Mouse (Mus musculus) midbrain, embryonic 16.5 days (tissue): ENCODE measurements around the gene Gm5294. TPM values are rescaled to one million over a fixed set of nuclear protein-coding genes. Genes with fewer than 3 reads are reported as not detected.

Experiments
- ATAC-seq: fragments of 200-750 bp; cut with Nextera tagmentation; 2 replicates; pipeline ENCODE4 v1.8.0; 2017; ENCODE audit warnings: moderate TSS enrichment
- H3K27ac ChIP-seq: fragments of 300-500 bp; sonication (generic); 2 replicates; pipeline ENCODE4 v1.5.1; 2014; ENCODE audit warnings: mild to moderate bottlenecking, low read length, mixed read lengths
- H3K27me3 ChIP-seq: fragments of 300-500 bp; sonication (generic); 2 replicates; pipeline ENCODE4 v1.6.1; 2014; ENCODE audit warnings: low read depth, low read length, mixed read lengths; ENCODE audit not compliant: control insufficient read depth, insufficient read depth
- H3K36me3 ChIP-seq: fragments of 300-500 bp; sonication (generic); 2 replicates; pipeline ENCODE4 v1.6.1; 2014; ENCODE audit warnings: mild to moderate bottlenecking, low read length, moderate library complexity, mixed read lengths; ENCODE audit not compliant: control insufficient read depth, insufficient read depth
- H3K4me1 ChIP-seq: fragments of 300-500 bp; sonication (generic); 2 replicates; pipeline ENCODE4 v1.6.1; 2014; ENCODE audit warnings: mild to moderate bottlenecking, low read length, mixed read lengths; ENCODE audit not compliant: control insufficient read depth, insufficient read depth
- H3K4me2 ChIP-seq: fragments of 300-500 bp; sonication (generic); 2 replicates; pipeline ENCODE4 v1.6.1; 2014; ENCODE audit warnings: mild to moderate bottlenecking, low read length, mixed read lengths
- H3K4me3 ChIP-seq: fragments of 300-500 bp; sonication (generic); 2 replicates; pipeline ENCODE4 v1.5.1; 2014; ENCODE audit warnings: low read depth, mild to moderate bottlenecking, low read length, moderate library complexity, mixed read lengths
- H3K9ac ChIP-seq: fragments of 300-500 bp; sonication (generic); 2 replicates; pipeline ENCODE4 v1.6.1; 2014; ENCODE audit warnings: low read depth, low read length, mixed read lengths
- H3K9me3 ChIP-seq: fragments of 300-500 bp; sonication (generic); replicated peaks from 2 replicates; pipeline ENCODE4 v1.6.1; 2014; ENCODE audit warnings: mild to moderate bottlenecking, low read length, mixed read lengths; ENCODE audit not compliant: control insufficient read depth, poor library complexity, severe bottlenecking
- WGBS: fragments of 180-500 bp; shearing (Covaris S2); extraction: QIAGEN DNeasy Blood & Tissue Kit; methylation state at CpG from one replicate; pipeline ENCODE4 v1.1.7; 2014; 5-methylcytosine and 5-hydroxymethylcytosine counted together
- polyA plus RNA-seq: library from polyadenylated mRNA; unstranded; fragments of >200 nt; fragmentation: Nextera tagmentation; extraction: Ambion mirVana; gene quantifications from 2 replicates; pipeline ENCODE4 v1.2.1, GENCODE M21; 2015

Gene Gm5294
- polyA plus RNA-seq, 1 experiment from 2014 or later = not detected

GRCm38 (mm10) chr5:138840981-138841380 lies 21.1 kb downstream of the Gm5294 start:
- Histone ChIP-seq H3K36me3 (no peaks in the 10 kb centered on the region), H3K9me3 (no peaks in the 10 kb centered on the region), H3K4me2 (no peak overlapping the region), H3K27ac (no peak overlapping the region), H3K4me1 (no peaks in the 10 kb centered on the region), H3K4me3 (no peak overlapping the region), H3K27me3 (no peaks in the 10 kb centered on the region), H3K9ac (no peak overlapping the region)
- ATAC-seq = no peak
- WGBS = 99% methylated on average over 4 of the region's 4 CpGs

GRCm38 (mm10) chr5:138843168-138843824 lies 23.4 kb downstream of the Gm5294 start:
- WGBS = 76% methylated on average over 9 of the region's 9 CpGs
- Histone ChIP-seq H3K36me3 (no peaks in the 10 kb centered on the region), H3K27ac (no peak overlapping the region), H3K4me2 (no peak overlapping the region), H3K9ac (no peak overlapping the region), H3K9me3 (no peaks in the 10 kb centered on the region), H3K4me1 (peaks cover 1% of the 10 kb centered on the region; the same call in 1 of the 2 replicates), H3K4me3 (no peak overlapping the region), H3K27me3 (no peaks in the 10 kb centered on the region)
- ATAC-seq = no peak

GRCm38 (mm10) chr5:138846506-138846905 lies 26.6 kb downstream of the Gm5294 start:
- Histone ChIP-seq H3K4me3 (no peak overlapping the region), H3K27me3 (no peaks in the 10 kb centered on the region), H3K9ac (no peak overlapping the region), H3K4me1 (peaks cover 2% of the 10 kb centered on the region; the same call in 1 of the 2 replicates), H3K36me3 (no peaks in the 10 kb centered on the region), H3K27ac (no peak overlapping the region), H3K9me3 (no peaks in the 10 kb centered on the region), H3K4me2 (no peak overlapping the region)
- WGBS = 88% methylated on average over 4 of the region's 4 CpGs
- ATAC-seq = no peak

GRCm38 (mm10) chr5:138848102-138848501 lies 28.2 kb downstream of the Gm5294 start:
- no peaks in the 10 kb centered on the region for H3K9me3 ChIP-seq
- 3% methylated on average over 7 of the region's 7 CpGs for WGBS
- ATAC-seq = peak; percentile 80
- H3K4me2 ChIP-seq = peak overlapping the region; percentile 29; the same call in 1 of the 2 replicates
- H3K4me1 ChIP-seq = peaks cover 2% of the 10 kb centered on the region; the same call in 1 of the 2 replicates
- H3K27ac ChIP-seq = no peak overlapping the region
- H3K9ac ChIP-seq = no peak overlapping the region
- H3K27me3 ChIP-seq = no peaks in the 10 kb centered on the region
- H3K36me3 ChIP-seq = no peaks in the 10 kb centered on the region
- no peak overlapping the region for H3K4me3 ChIP-seq

GRCm38 (mm10) chr5:138849682-138850461 lies 30.0 kb downstream of the Gm5294 start:
- Histone ChIP-seq H3K4me2 (no peak overlapping the region), H3K27ac (no peak overlapping the region), H3K4me3 (no peak overlapping the region), H3K27me3 (no peaks in the 10 kb centered on the region), H3K4me1 (peaks cover 2% of the 10 kb centered on the region; the same call in 1 of the 2 replicates), H3K9ac (no peak overlapping the region), H3K9me3 (no peaks in the 10 kb centered on the region), H3K36me3 (no peaks in the 10 kb centered on the region)
- WGBS = 78% methylated on average over 23 of the region's 23 CpGs
- no peak for ATAC-seq

- no peak for ATAC-seq
These were observed 30.6 kb downstream of the Gm5294 start for GRCm38 (mm10) chr5:138850462-138850844.

GRCm38 (mm10) chr5:138851296-138851780 lies 31.5 kb downstream of the Gm5294 start:
- WGBS = 91% methylated on average over 5 of the region's 5 CpGs

More at GRCm38 (mm10) chr5:138850462-138850844, 30.6 kb downstream of the Gm5294 start:
- Histone ChIP-seq H3K36me3 (no peaks in the 10 kb centered on the region), H3K4me2 (no peak overlapping the region), H3K9me3 (no peaks in the 10 kb centered on the region), H3K27me3 (no peaks in the 10 kb centered on the region), H3K4me1 (peaks cover 2% of the 10 kb centered on the region; the same call in 1 of the 2 replicates), H3K4me3 (no peak overlapping the region), H3K9ac (no peak overlapping the region), H3K27ac (no peak overlapping the region)
- 87% methylated on average over 5 of the region's 5 CpGs for WGBS

GRCm38 (mm10) chr5:138852151-138852550 lies 32.3 kb downstream of the Gm5294 start:
- WGBS = 69% methylated on average over 4 of the region's 4 CpGs

More at GRCm38 (mm10) chr5:138851296-138851780, 31.5 kb downstream of the Gm5294 start:
- peaks cover 2% of the 10 kb centered on the region; the same call in 1 of the 2 replicates for H3K4me1 ChIP-seq
- no peak overlapping the region for H3K9ac ChIP-seq
- no peak for ATAC-seq
- H3K4me2 ChIP-seq = no peak overlapping the region
- H3K27ac ChIP-seq = no peak overlapping the region
- no peaks in the 10 kb centered on the region for H3K27me3 ChIP-seq
- H3K36me3 ChIP-seq = no peaks in the 10 kb centered on the region
- no peaks in the 10 kb centered on the region for H3K9me3 ChIP-seq
- no peak overlapping the region for H3K4me3 ChIP-seq

GRCm38 (mm10) chr5:138853349-138853748 lies 33.5 kb downstream of the Gm5294 start:
- H3K36me3 ChIP-seq = no peaks in the 10 kb centered on the region
- H3K4me1 ChIP-seq = peaks cover under 1% of the 10 kb centered on the region; the same call in 1 of the 2 replicates
- no peaks in the 10 kb centered on the region for H3K9me3 ChIP-seq
- 83% methylated on average over 2 of the region's 2 CpGs for WGBS
- H3K27me3 ChIP-seq = no peaks in the 10 kb centered on the region
- H3K27ac ChIP-seq = no peak overlapping the region
- H3K4me2 ChIP-seq = no peak overlapping the region
- no peak overlapping the region for H3K4me3 ChIP-seq
- ATAC-seq = no peak
- no peak overlapping the region for H3K9ac ChIP-seq

More at GRCm38 (mm10) chr5:138852151-138852550, 32.3 kb downstream of the Gm5294 start:
- Histone ChIP-seq H3K27ac (no peak overlapping the region), H3K27me3 (no peaks in the 10 kb centered on the region), H3K4me1 (peaks cover 2% of the 10 kb centered on the region; the same call in 1 of the 2 replicates), H3K4me2 (no peak overlapping the region), H3K9ac (no peak overlapping the region), H3K36me3 (no peaks in the 10 kb centered on the region), H3K9me3 (no peaks in the 10 kb centered on the region), H3K4me3 (no peak overlapping the region)
- no peak for ATAC-seq
